In genomic region chr10:61420011-61420410, GRCm38 (mm10) we compare ENCODE assay signal across 20 mouse cellular contexts. TPM values are rescaled to one million over a fixed set of nuclear protein-coding genes. Genes with fewer than 3 reads are reported as not detected.
DNase-seq lines count a peak whose midpoint lies in the region; ATAC-seq lines count a peak whose summit lies in the region.
"Had no signal": no experiment of that assay in that cellular context is flagged by ENCODE, and none has a peak within 500 bp of the region (broad histone marks: within the 10 kb centered on the region; RNA-seq: fewer than 3 reads in every experiment).

No protein-coding gene starts in this region.

- H3K4me1 ChIP-seq in megakaryocyte, embryonic 14.5 days = peaks cover 33% of the 10 kb centered on the region
- peaks cover 28% of the 10 kb centered on the region for H3K4me1 ChIP-seq in brown adipose tissue, adult 24 weeks (ENCODE audit: control insufficient read depth, insufficient read depth, insufficient read length, low read length)
- H3K4me1 ChIP-seq in hindbrain, embryonic 14.5 days (replicated peaks; ENCODE audit: control insufficient read depth, insufficient read depth, low read length) = peaks cover 9% of the 10 kb centered on the region; the same call in 1 of the 2 replicates

- peak overlapping the region; percentile 1 for H3K4me3 ChIP-seq in megakaryocyte, embryonic 14.5 days (replicated peaks)
- no peak overlapping the region for H3K4me3 ChIP-seq in brown adipose tissue, adult 24 weeks (ENCODE audit: insufficient read depth, low read depth, low read length)
- no peak overlapping the region for H3K4me3 ChIP-seq in hindbrain, embryonic 14.5 days (replicated peaks; ENCODE audit: low read length)
- H3K4me3 ChIP-seq: embryonic facial prominence, embryonic 10.5 days; hindbrain, embryonic 12.5 days; intestine, embryonic 15.5 days had no signal

- DNase-seq in heart, adult 8-10 months (ENCODE audit: low spot score) = peak; percentile 46
- DNase-seq in heart, postnatal 25 days (ENCODE audit: low spot score) = no peak
- DNase-seq in lung, postnatal 36 days = peak; percentile 50
- no peak for DNase-seq in urinary bladder, adult 2 months (ENCODE audit: low spot score)
- no peak for DNase-seq in hindbrain, embryonic 14.5 days (ENCODE audit: low spot score)
- DNase-seq: adrenal gland, postnatal 14 days; cerebellum, adult 18-20 months; cerebellum, adult 9-11 months; gastrocnemius, postnatal 10 days; heart, postnatal 4 days had no signal

- H3K9me3 ChIP-seq in megakaryocyte, embryonic 14.5 days = peaks cover 4% of the 10 kb centered on the region; the same call in 1 of the 2 replicates
- H3K9me3 ChIP-seq in hindbrain, embryonic 14.5 days (ENCODE audit: control insufficient read depth, low read length) = no peaks in the 10 kb centered on the region
- H3K9me3 ChIP-seq: embryonic facial prominence, embryonic 10.5 days; hindbrain, embryonic 12.5 days; intestine, embryonic 15.5 days had no signal

- WGBS in hindbrain, embryonic 14.5 days = 71% methylated on average over 4 of the region's 4 CpGs

- intact Hi-C loops in heart, postnatal 25 days (cut with DNase I) = no loop called here

- H3K4me2 ChIP-seq in hindbrain, embryonic 14.5 days (replicated peaks) = no peak overlapping the region
- H3K4me2 ChIP-seq: hindbrain, embryonic 12.5 days had no signal

- no peaks in the 10 kb centered on the region for H3K36me3 ChIP-seq in megakaryocyte, embryonic 14.5 days (replicated peaks; ENCODE audit: low read length)
- H3K36me3 ChIP-seq in hindbrain, embryonic 14.5 days (replicated peaks; ENCODE audit: control insufficient read depth, insufficient read depth) = no peaks in the 10 kb centered on the region
- H3K36me3 ChIP-seq: embryonic facial prominence, embryonic 10.5 days; hindbrain, embryonic 12.5 days; intestine, embryonic 15.5 days had no signal

- H3K27me3 ChIP-seq in megakaryocyte, embryonic 14.5 days (replicated peaks) = peaks cover 66% of the 10 kb centered on the region
- peaks cover 53% of the 10 kb centered on the region for H3K27me3 ChIP-seq in hindbrain, embryonic 14.5 days (ENCODE audit: control insufficient read depth, insufficient read depth, low read length)

- peak overlapping the region; percentile 90 for H3K27ac ChIP-seq in brown adipose tissue, adult 24 weeks (replicated peaks; ENCODE audit: low read depth, low read length)
- no peak overlapping the region for H3K27ac ChIP-seq in hindbrain, embryonic 14.5 days
- H3K27ac ChIP-seq: embryonic facial prominence, embryonic 10.5 days; hindbrain, embryonic 12.5 days; intestine, embryonic 15.5 days had no signal

- ATAC-seq in megakaryocyte, adult 5-6 weeks (ENCODE audit: poor library complexity, severe bottlenecking) = no peak
- no peak for ATAC-seq in hindbrain, embryonic 14.5 days (ENCODE audit: low FRiP score)
- ATAC-seq: activated CD4-positive, CD25-positive, alpha-beta regulatory T cell, adult 4 months; forebrain, embryonic 14.5 days; intestine, embryonic 15.5 days; Patski had no signal

- H3K9ac ChIP-seq in hindbrain, embryonic 14.5 days = no peak overlapping the region
- H3K9ac ChIP-seq: hindbrain, embryonic 12.5 days; intestine, embryonic 15.5 days had no signal

RNA-seq across cellular contexts. Expression of gene Nodal, which starts 2.2 kb away (rescaled TPM):
- under 1 TPM in 1 of 4 experiments, not detected in 3; 0.11 TPM for total RNA-seq in heart, adult 8-10 months (2022)
- total RNA-seq in heart, postnatal 25 days (2021) = under 1 TPM in 1 of 2 experiments, not detected in 1; 0.10 TPM
- polyA plus RNA-seq in megakaryocyte, embryonic 14.5 days (2012; ENCODE audit: insufficient read depth, low replicate concordance) = not detected in 2 replicates
- not detected in 2 replicates for total RNA-seq in megakaryocyte, adult 5-6 weeks (2015)
- total RNA-seq in megakaryocyte, adult 5-6 weeks (2017) = not detected in 2 replicates
- not detected in 2 replicates for polyA plus RNA-seq in brown adipose tissue, adult 24 weeks (2012; ENCODE audit: insufficient read depth, insufficient read length, missing spikeins)
- polyA plus RNA-seq in urinary bladder, adult 2 months (2012; rRNA removed) = 0.07 TPM in 1 of 2 replicates, not detected in the other
- 0.13 and 0.29 TPM in 2 replicates for polyA plus RNA-seq in hindbrain, embryonic 14.5 days (2014; fragmentation: Nextera tagmentation; extraction: Ambion mirVana)
- total RNA-seq: adrenal gland, adult 18-20 months; adrenal gland, postnatal 14 days had no signal
- polyA plus RNA-seq: activated CD4-positive, CD25-positive, alpha-beta regulatory T cell, adult 4 months; embryonic facial prominence, embryonic 10.5 days; forebrain, embryonic 14.5 days; Patski had no signal

RNA-seq across cellular contexts. Expression of gene Eif4ebp2, which starts 32.5 kb away (rescaled TPM):
- 10 to 100 TPM; 59.5 to 77.7 (median 70.8) TPM for total RNA-seq in heart, adult 8-10 months (2022)
- 10 to 100 TPM; 71.4 to 75.2 TPM for total RNA-seq in heart, postnatal 25 days (2021)
- polyA plus RNA-seq in megakaryocyte, embryonic 14.5 days (2012; ENCODE audit: insufficient read depth, low replicate concordance) = 24.5 and 52.9 TPM in 2 replicates
- total RNA-seq in megakaryocyte, adult 5-6 weeks (2015) = 159 and 179 TPM in 2 replicates
- 13.0 and 17.5 TPM in 2 replicates for total RNA-seq in megakaryocyte, adult 5-6 weeks (2017)
- polyA plus RNA-seq in brown adipose tissue, adult 24 weeks (2012; ENCODE audit: insufficient read depth, insufficient read length, missing spikeins) = 81.2 and 120 TPM in 2 replicates
- 60.2 and 86.0 TPM in 2 replicates for polyA plus RNA-seq in urinary bladder, adult 2 months (2012; rRNA removed)
- 37.4 and 38.8 TPM in 2 replicates for polyA plus RNA-seq in hindbrain, embryonic 14.5 days (2014; fragmentation: Nextera tagmentation; extraction: Ambion mirVana)

RNA-seq across cellular contexts. Expression of gene Pald1, which starts 36.7 kb away (rescaled TPM):
- total RNA-seq in heart, adult 8-10 months (2022) = 10 to 100 TPM; 11.3 to 21.8 (median 12.9) TPM
- 10 to 100 TPM; 16.1 to 21.9 TPM for total RNA-seq in heart, postnatal 25 days (2021)
- polyA plus RNA-seq in megakaryocyte, embryonic 14.5 days (2012; ENCODE audit: insufficient read depth, low replicate concordance) = 0.30 TPM in 1 of 2 replicates, not detected in the other
- total RNA-seq in megakaryocyte, adult 5-6 weeks (2015) = 0.16 TPM in 1 of 2 replicates, not detected in the other
- total RNA-seq in megakaryocyte, adult 5-6 weeks (2017) = 0.77 and 2.1 TPM in 2 replicates
- polyA plus RNA-seq in brown adipose tissue, adult 24 weeks (2012; ENCODE audit: insufficient read depth, insufficient read length, missing spikeins) = 22.9 and 31.9 TPM in 2 replicates
- 14.0 and 14.3 TPM in 2 replicates for polyA plus RNA-seq in urinary bladder, adult 2 months (2012; rRNA removed)
- polyA plus RNA-seq in hindbrain, embryonic 14.5 days (2014; fragmentation: Nextera tagmentation; extraction: Ambion mirVana) = 24.5 and 26.7 TPM in 2 replicates
- polyA plus RNA-seq: activated CD4-positive, CD25-positive, alpha-beta regulatory T cell, adult 4 months had no signal

RNA-seq across cellular contexts. Expression of gene Lrrc20, which starts 55.6 kb away (rescaled TPM):
- total RNA-seq in heart, adult 8-10 months (2022) = 10 to 100 TPM; 32.7 to 43.3 (median 40.3) TPM
- 10 to 100 TPM; 30.1 to 31.3 TPM for total RNA-seq in heart, postnatal 25 days (2021)
- 2.0 and 5.2 TPM in 2 replicates for polyA plus RNA-seq in megakaryocyte, embryonic 14.5 days (2012; ENCODE audit: insufficient read depth, low replicate concordance)
- total RNA-seq in megakaryocyte, adult 5-6 weeks (2015) = 6.6 and 6.7 TPM in 2 replicates
- 6.9 and 7.0 TPM in 2 replicates for total RNA-seq in megakaryocyte, adult 5-6 weeks (2017)
- 9.1 and 11.6 TPM in 2 replicates for polyA plus RNA-seq in brown adipose tissue, adult 24 weeks (2012; ENCODE audit: insufficient read depth, insufficient read length, missing spikeins)
- 11.8 and 12.6 TPM in 2 replicates for polyA plus RNA-seq in urinary bladder, adult 2 months (2012; rRNA removed)
- polyA plus RNA-seq in hindbrain, embryonic 14.5 days (2014; fragmentation: Nextera tagmentation; extraction: Ambion mirVana) = 14.1 and 15.1 TPM in 2 replicates

Comparison
In these comparisons a context has a peak if more than half of its experiments do, and no peak if none do; other contexts are left out.
1. DNase-seq: peak in heart, adult 8-10 months (single experiment) and lung, postnatal 36 days (single experiment); none in heart, postnatal 25 days (single experiment), urinary bladder, adult 2 months (single experiment) and hindbrain, embryonic 14.5 days (single experiment).
2. RNA of gene Pald1, which starts 36.7 kb away (polyA plus RNA-seq): 24.5 to 26.7 TPM in hindbrain, embryonic 14.5 days, 22.9 to 31.9 TPM in brown adipose tissue, adult 24 weeks and 14.0 to 14.3 TPM in urinary bladder, adult 2 months; 0.30 TPM in megakaryocyte, embryonic 14.5 days; every median in the first group is over 10 times any median in the second.